Mouse (Mus musculus) gastrocnemius, postnatal 36 days (tissue): ENCODE data around the gene B4galt4. TPM values are rescaled to one million over a fixed set of nuclear protein-coding genes. Genes with fewer than 3 reads are reported as not detected.
A peak's percentile ranks its signal among the peaks of the same experiment; 100 is the strongest.

Source experiments
- DNase-seq, 2 experiments: peaks; one replicate each; pipeline ENCODE4 v3.0.0; 2022
- intact Hi-C: fragments of 180-260 bp; cut with DNase I; formaldehyde crosslinking; loops from one replicate; pipeline ENCODE4 v1.15.1; 2025
- total RNA-seq, 2 experiments: library from RNA; stranded (reverse); gene quantifications; 2 replicates each; pipeline ENCODE4 v1.2.3; 2021

Gene B4galt4
- total RNA-seq, 2 experiments from 2014 or later, result 3.8 to 4.4 TPM

DNA sequence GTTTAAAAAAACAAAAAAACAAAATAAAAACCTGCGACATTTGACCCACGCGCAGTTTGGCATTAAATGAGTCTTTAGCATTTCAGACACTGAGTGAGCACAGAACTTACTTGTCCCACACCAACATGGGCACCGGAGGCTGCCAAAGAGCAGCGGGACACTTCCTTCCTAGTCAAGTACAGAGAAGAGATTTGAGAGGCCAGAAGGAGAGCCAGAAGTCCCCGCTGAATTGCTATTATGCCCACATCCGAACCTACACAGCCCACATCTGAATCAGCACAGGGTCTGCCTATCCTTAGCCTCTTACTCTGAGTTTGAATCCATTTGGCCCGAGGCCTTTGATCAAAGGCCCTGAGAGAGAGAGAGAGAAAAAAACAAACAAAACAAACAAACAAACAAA is 17.8 kb upstream of the B4galt4 start:
- intact Hi-C loops, result loop anchor here (10.0 kb wide), 2 partner anchors 99 to 189 kb away; no protein-coding TSS in a partner anchor
- no peak for DNase-seq

DNA sequence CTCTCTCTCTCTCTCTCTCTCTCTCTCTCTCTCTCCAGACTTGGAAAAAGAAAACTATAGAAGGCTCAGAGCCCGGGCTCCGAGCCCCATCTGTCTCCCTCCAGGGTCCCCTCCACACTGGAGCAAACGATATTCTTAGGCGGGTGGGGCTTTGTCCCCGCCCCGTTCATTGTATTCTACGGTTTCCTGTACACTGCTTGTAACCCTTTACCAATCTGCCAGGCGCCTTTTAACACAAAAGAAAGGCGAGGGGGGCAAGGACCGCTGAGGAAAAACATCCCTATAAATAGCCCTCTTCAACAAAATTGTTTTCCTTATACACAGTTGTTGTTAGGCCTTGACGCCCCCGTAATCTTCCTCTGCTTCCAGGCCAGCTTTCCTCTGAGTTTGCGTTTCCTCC is 17.1 kb upstream of the B4galt4 start:
- DNase-seq, result peak in 1 of 2 experiments; percentile 19
- intact Hi-C loops, result loop anchor here (10.0 kb wide), 2 partner anchors 100 to 190 kb away; no protein-coding TSS in a partner anchor

DNA sequence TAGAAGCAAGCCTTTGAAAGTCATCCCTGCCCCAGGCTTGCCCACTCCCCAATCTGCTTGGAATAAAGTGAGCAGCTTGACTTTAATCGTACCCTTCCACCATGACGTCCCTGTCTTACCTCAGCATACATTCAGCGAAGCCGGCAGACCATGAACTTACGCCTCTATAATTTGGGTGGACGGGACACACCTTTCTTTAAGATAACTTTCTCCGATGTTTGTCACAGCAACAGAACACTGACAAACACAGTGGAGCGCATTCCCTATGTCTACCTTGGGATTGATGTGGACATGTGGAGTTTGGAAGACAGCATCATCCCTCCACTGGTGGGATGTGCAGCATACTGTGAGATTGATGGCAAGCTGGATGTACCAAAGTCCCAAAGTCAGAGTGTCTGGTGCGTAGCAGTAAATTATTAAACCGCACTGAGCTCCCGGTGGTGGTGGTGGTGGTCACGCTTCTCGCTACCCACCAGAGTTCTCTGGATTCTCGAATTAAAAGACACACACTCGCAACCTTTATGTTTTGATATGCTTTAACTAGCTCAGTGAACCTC is 13.4 kb upstream of the B4galt4 start:
- intact Hi-C loops, result loop anchor here (10.0 kb wide), 2 partner anchors 104 to 194 kb away; no protein-coding TSS in a partner anchor
- DNase-seq, result no peak

DNA sequence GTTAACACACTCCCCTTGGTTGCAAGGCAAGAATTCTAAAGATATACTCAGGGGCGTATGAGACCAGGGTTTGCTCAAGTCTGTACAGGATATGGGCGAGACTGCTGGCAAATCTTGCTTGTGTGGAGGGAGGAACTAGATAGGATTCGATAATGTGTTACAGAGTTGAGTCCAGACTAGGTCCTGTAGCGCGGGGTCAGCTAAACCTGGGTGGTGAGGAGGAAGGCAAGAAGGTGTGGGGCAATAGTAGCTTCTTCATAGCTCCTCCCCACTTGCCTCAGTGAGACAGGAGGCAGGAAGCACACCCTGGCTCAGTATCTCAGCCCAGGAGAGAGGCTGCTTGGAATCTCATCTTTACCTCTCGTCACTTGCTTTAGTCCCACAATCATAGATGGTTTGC is 12.9 kb upstream of the B4galt4 start:
- DNase-seq, result no peak
- intact Hi-C loops, result loop anchor here (10.0 kb wide), 2 partner anchors 104 to 194 kb away; no protein-coding TSS in a partner anchor

DNA sequence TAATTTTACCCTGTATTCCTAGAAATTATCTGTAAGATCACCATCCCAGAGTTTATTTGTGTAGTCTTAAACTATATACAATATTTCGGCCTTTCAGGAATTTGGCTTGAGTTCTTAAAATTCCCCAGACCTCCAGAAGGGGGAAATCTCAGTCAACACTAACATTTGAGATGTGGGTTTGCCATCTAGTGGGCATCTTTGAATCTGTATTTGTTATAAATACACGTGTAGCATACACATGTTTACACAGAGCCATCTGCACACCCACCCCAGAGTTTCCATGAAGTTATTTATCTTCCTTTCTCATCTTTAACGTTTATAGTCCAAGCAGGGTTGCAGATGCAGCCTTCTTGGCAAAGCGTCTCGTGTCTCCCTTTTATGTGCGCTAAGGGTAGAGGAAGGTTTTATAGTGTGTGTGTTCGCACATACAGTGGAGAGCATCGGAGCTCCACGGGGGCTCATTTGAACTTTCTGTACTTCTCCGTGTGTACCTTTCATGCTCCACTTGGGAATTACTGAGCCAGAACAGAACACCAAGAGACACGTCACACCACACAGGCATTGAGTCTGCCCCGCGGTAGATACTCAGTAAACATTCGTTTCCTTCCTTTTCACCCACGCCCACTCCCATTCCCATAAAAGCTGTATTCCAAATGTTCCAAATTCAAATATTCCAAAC is 12.3 kb upstream of the B4galt4 start:
- DNase-seq, result no peak
- intact Hi-C loops, result loop anchor here (10.0 kb wide), 2 partner anchors 105 to 195 kb away; no protein-coding TSS in a partner anchor

DNA sequence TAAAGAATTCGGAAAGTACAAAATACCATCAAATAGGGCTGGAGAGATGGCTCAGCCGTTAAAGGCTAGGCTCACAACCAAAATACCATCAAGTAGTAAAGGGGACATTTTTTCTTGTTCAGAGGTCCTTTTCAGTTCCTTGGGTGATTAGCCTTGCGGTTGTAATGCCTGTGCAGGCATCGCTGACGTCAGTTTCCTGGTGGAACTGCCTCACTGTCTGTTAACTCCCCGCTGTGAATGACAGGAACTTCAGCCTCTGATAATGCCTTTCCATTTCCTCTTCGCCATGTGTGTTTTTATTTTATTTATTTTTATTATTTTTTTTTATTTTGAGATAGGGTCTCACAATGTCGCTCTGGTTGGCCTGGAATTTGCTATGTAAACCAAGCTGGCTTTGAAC is 11.1 kb upstream of the B4galt4 start:
- no peak for DNase-seq
- intact Hi-C loops, result no loop called here

DNA sequence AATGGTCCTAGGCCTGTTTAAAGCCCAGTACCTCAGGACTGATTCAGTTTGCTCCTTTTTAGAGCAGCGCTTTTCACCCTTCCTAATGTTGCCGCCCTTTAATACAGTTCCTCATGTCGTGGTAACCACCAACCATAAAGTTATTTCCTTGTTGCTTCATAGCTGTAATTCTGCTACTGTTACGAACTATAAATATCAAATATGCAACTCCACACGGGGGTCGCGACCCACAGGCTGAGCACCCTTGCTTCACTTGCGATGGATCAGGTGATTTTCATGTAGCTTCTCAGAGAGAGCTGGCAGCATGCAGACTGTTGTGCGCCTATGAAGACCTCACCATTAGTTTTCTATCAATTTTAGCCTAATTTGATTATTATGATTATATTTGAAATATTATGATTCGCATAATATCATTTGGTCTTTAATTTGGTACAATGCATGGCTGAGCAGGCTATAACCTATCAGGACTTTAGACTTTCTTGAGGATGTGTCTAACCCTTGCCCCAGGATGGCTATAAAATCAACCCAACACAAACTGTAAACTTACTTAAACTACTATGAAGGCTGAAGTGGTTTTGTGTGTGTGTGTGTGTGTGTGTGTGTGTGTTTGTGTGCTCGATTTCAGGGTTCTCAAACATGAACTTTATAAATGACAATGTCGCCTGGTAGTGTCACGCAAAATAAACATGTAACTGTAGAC is 710 bp upstream of the B4galt4 start:
- intact Hi-C loops, result no loop called here
- DNase-seq, result no peak

DNA sequence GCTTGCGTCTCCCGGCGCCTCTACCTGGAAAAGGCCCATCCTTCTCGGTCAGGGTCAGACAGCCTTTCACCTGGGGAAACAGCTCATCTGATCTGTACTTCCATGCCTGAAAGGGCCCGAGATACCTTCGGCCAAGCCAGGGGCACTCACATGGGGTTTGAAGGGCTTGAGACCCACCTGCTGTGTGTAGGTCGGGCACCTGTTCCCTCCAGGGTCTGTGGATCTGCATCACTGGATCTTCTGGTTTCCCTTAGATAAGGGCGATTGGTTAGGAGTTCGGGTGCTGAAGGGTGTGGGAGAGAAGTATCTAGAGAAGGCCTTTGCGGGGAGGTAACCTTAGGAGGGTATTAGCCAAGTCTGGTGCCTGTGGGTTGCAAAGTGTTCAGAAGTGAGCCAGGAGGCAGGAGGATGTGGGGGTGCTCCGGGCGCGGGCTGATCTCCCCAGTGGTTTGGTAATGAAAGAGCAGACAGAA is 631 bp downstream of the B4galt4 start:
- DNase-seq, result no peak
- intact Hi-C loops, result no loop called here

DNA sequence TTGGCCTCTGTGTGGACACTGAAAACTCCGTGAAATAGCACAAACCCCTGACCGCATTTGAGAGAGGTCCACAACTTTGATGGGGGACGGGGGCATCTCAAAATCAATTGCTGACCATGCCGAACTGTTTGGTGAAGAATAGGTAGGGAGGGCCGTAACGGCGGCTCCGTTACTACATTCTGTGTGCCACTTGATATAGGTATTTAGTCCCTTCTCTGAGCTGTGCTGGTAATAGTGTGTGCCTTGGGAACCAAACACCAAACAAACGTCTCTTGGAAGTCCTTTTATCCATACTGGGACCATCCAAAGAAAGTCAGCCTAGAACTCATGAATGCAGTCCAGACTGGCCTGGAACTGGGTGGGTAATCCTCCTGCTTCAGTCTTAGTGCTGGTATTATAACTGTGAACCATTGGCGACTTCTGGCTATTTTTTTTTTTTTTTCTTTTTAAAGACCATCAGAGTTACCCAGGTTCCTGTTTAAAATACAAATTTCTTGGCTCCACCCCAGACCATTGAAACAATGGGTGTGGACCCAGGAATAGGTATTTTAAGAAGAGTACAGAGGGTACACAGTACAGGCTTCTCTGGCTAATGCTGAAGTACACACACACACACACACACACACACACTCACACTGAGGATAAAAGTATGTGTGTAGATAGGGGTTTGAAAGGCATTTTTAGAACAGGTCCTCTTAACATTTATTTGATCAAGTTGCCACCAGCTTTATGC is 2.0 kb downstream of the B4galt4 start:
- DNase-seq, result no peak
- intact Hi-C loops, result no loop called here

DNA sequence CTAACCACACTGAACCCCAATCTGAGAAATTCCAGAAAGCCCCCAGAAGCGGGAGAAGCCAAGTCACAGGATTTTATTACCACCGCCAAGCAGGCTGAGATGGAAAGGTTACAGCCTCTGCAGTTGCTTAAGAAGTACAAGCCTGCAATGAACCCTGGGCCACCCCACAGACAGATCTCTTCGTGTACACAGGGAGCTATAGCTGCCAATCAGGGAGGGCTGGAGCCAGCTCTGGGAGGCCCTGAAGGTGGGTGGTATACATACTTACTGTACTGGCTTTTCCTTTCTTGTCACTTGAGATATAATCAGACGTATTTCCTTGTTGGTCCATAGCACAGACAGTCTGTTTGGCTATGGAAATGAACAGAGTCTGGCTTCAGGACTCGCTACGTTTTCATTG is 8.7 kb downstream of the B4galt4 start:
- DNase-seq, result no peak
- intact Hi-C loops, result no loop called here

DNA sequence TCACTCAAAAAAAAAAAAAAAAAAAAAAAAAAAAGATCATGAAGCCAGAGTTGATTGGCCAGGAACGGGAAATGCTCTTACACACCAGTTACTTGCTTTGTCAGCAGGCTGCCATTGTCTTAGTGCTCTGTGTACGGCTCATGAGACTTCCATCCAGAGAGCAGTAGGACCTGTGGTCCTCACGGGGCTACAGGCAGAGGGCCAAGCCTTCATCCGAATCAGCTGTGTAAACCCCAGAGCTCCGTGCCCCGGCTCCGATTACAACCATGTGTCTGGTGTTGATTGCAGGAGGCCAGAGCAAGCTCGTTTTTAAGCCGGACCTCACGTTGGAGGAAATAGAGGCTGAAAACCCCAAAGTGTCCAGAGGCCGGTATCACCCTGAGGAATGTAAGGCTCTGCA is 11.6 kb downstream of the B4galt4 start:
- no peak for DNase-seq
- intact Hi-C loops, result no loop called here

DNA sequence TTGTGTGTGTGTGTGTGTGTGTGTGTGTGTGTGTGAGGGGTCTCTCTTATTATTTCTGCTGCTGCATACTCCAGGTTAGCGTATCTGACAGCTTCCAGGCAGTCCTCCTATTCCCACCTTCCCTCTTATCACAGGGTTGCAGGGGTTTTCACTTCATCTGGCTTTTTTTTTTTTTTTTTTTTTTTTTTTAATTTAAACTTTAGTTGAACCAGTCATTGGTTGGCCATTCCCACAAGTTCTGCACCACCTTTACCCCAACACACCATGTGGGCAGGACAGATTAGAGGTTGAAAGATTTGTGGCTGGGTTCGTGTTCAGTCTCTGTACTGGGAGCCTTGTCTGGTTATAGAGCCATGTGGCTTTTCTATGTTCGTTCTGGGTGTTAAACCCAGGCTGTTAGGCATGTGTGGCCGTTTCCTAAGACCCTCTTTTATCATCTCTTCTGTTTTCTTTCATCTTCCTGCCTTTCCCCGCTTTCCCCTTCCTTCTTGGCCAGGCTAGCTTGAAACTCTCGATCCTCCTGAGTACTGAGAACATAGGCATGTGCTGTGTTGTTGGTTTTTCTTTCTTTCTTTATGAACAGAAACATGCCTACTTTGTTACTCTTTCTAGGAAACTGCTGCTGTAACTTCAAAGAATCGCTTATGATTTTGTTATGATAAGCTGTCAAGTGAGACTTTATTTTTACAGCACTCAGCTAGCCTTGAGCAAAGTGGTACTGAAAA is 13.6 kb downstream of the B4galt4 start:
- DNase-seq, result no peak
- intact Hi-C loops, result no loop called here

DNA sequence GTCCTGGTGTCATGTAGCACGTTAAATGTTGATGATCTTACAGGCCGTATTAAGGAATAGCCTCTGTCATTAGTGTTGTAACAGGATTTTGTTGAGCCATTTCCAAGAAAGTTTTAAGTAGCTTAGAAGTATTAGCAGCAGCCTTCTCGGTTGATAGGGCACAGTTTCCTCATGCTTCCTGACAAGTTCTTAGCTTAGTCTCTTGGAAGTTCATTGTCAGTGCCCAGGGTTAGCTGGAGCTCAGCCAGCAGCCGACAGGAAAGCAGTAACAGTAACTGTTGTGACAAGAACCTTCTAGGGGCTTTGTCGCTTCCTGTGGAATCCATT is 14.1 kb downstream of the B4galt4 start:
- no peak for DNase-seq
- intact Hi-C loops, result no loop called here

DNA sequence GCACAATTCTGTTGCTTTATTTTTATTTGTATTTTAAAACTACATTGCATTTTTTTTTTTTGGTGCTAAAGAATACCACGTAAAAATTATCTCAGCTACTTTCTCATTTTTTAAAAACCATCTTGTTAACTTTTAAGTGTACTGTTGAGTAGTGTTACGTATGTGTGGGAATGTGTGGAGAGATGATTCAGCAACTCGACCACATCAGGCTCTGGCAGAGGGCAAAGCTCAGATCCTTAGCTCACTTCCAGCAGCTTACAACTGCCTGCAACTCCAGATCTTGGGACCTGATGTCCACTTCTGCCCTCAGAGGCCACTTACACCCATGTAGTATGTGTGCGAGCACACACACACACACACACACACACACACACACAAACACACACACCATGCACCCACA is 14.5 kb downstream of the B4galt4 start:
- intact Hi-C loops, result no loop called here
- no peak for DNase-seq

DNA sequence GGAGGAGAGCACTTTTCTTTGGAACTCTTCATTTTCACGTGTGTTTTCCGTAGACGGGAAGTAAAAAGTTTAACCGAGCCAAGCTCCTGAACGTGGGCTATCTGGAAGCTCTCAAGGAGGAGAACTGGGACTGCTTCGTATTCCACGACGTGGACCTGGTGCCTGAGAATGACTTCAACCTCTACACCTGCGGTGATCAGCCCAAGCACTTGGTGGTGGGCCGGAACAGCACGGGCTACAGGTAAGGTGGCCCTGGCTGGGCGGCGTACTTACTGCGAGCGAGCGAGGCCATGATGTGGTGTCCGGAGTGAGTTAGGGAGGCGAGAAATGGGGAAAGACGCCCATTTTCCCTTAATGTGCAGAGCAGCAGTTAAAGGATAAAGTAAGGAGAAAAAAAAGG is 15.6 kb downstream of the B4galt4 start:
- intact Hi-C loops, result no loop called here
- DNase-seq, result no peak

DNA sequence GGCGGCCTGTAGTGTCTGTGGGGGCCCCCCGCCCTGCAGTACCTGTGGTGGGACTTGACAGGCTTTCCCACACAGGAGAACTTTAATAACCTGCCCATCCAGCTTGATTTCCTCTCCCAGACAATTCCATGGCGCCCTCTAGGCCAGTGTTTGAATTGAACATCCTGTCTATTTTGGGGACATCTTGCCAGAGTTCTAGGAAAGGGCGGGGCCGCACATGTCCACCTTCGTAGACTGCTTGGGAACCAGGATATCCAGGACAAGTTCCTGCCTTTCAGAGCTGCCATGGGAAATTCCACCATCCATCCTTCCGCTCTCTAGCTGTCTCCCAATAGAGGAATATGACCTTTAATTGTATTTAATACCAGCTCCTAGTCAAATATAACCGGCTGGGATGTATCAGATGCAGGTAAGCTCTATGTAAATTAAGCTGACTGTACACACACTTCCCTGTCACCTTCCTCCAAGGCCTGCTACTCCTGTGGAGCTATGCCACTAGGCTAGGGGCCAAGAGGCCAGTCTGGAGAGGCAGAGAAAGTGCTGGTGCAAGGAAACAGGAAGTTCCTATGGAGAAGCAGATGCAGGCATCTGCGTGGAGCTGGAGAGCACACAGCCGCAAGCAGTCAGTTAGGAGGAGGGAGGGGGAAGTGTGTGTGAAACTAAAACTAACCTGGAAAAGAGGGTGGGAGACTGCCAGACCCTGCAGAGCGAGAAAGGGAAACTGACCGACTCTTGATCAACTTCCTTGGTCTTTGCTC is 16.2 kb downstream of the B4galt4 start:
- no peak for DNase-seq
- intact Hi-C loops, result no loop called here

DNA sequence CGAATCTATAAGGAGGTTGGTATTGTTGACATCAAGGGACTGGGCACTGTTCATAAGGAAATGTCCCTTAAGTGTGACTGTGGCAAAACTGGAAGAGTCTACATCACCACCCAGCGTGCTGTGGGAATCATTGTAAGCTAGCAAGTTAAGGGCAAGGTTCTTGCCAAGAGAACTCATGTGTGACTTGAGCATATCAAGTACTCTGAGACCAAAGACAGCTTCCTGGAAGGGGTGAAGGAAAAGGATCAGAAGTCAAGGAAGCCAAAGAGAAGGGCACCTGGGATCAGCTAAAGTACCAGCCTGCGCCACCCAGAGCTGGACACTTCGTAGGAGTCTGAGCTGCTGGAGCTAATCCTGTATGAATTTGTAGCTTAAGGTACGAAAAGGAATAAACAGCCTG is 18.2 kb downstream of the B4galt4 start:
- intact Hi-C loops, result no loop called here
- DNase-seq, result no peak

DNA sequence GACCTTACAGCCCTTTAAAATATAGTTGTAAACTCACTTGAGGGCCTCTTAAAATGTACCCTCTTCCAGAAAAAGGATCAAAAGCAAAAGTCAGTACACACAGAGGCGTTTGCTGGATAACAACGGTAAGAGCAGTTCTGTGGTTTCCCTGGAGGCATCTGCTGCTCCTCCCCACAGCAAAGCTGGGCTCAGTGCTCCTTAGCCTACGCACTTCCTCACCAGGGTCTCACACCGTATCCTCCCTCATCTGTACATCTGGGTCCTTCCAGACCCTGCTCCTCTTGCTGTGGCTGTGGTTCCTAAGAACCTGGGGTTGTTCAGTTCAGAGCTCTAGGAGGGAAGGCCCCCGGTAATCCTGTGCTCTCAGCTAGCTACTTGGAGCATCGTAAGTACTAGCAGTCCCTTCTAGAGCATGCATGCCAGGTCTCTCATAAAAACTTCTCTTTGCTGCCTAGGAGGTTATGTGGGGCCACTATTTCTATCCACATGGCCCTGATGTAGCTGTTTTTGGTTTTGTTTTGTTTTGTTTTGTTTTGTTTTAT is 18.8 kb downstream of the B4galt4 start:
- intact Hi-C loops, result no loop called here
- no peak for DNase-seq

DNA sequence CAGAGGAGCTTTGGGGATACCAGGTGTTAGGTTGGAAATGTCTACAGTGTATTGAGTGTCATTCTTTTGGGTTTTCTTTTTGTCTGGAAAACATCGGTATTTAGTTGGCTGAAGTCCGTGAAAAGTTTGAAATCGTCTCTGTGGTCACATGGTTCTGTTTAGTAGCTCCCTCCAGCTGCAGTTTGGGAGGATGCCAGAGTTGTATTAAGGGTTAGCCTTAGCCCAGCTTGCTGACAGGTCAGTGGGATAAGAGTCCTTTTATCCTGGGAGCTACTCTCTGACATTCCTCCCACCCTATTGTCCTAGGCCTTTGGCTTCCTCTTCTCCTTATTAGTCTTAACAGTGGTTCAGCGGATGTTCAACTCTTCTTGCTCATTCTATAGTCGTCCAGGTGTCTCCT is 19.9 kb downstream of the B4galt4 start:
- DNase-seq, result no peak
- intact Hi-C loops, result no loop called here
